ENCODE assay signal across 18 mouse cellular contexts in genomic region chr4:120487707-120488106, GRCm38 (mm10). TPM values are rescaled to one million over a fixed set of nuclear protein-coding genes. Genes with fewer than 3 reads are reported as not detected.
DNase-seq lines count a peak whose midpoint lies in the region; ATAC-seq and TF ChIP-seq lines count a peak whose summit lies in the region.
"Had no signal": no experiment of that assay in that cellular context is flagged by ENCODE, and none has a peak within 500 bp of the region (broad histone marks: within the 10 kb centered on the region; RNA-seq: fewer than 3 reads in every experiment).

No protein-coding gene starts in this region.

- H3K4me3 ChIP-seq in heart, embryonic 15.5 days = no peak overlapping the region
- no peak overlapping the region for H3K4me3 ChIP-seq in heart, embryonic 12.5 days
- no peak overlapping the region for H3K4me3 ChIP-seq in stomach, embryonic 16.5 days (replicated peaks; ENCODE audit: low read length)
- H3K4me3 ChIP-seq in stomach, postnatal 0 days (ENCODE audit: low read depth, low read length) = no peak overlapping the region
- H3K4me3 ChIP-seq in forebrain, embryonic 14.5 days (ENCODE audit: low read depth, low read length) = no peak overlapping the region
- H3K4me3 ChIP-seq: erythroblast, embryonic 14.5 days; liver, embryonic 13.5 days; neural tube, embryonic 15.5 days had no signal

- TF ChIP-seq EP300 in stomach, postnatal 0 days (optimal IDR thresholded peaks at IDR 0.05) = no peak

- H3K27me3 ChIP-seq in heart, embryonic 15.5 days = no peaks in the 10 kb centered on the region
- H3K27me3 ChIP-seq in heart, embryonic 12.5 days (replicated peaks) = no peaks in the 10 kb centered on the region
- H3K27me3 ChIP-seq in stomach, embryonic 16.5 days (ENCODE audit: control insufficient read depth, insufficient read depth, low read length) = no peaks in the 10 kb centered on the region
- H3K27me3 ChIP-seq in stomach, postnatal 0 days (ENCODE audit: control insufficient read depth, insufficient read depth, low read length) = no peaks in the 10 kb centered on the region
- H3K27me3 ChIP-seq in forebrain, embryonic 14.5 days (replicated peaks; ENCODE audit: control insufficient read depth, insufficient read depth, low read length) = no peaks in the 10 kb centered on the region
- H3K27me3 ChIP-seq: liver, embryonic 13.5 days; neural tube, embryonic 15.5 days had no signal

- no peak for TF ChIP-seq CTCF in stomach, postnatal 0 days (IDR thresholded peaks at IDR 0.05; ENCODE audit: low read depth)

- H3K9me3 ChIP-seq in heart, embryonic 15.5 days (replicated peaks) = no peaks in the 10 kb centered on the region
- no peaks in the 10 kb centered on the region for H3K9me3 ChIP-seq in heart, embryonic 12.5 days (replicated peaks)
- no peaks in the 10 kb centered on the region for H3K9me3 ChIP-seq in stomach, embryonic 16.5 days (replicated peaks; ENCODE audit: control insufficient read depth, low read length)
- no peaks in the 10 kb centered on the region for H3K9me3 ChIP-seq in stomach, postnatal 0 days (ENCODE audit: control insufficient read depth, low read length)
- no peaks in the 10 kb centered on the region for H3K9me3 ChIP-seq in forebrain, embryonic 14.5 days (replicated peaks; ENCODE audit: control insufficient read depth, low read length)
- H3K9me3 ChIP-seq: liver, embryonic 13.5 days; neural tube, embryonic 15.5 days had no signal

- H3K4me1 ChIP-seq in heart, embryonic 15.5 days (replicated peaks) = peaks cover 17% of the 10 kb centered on the region
- H3K4me1 ChIP-seq in heart, embryonic 12.5 days (replicated peaks) = peaks cover 20% of the 10 kb centered on the region
- 0 out of 2 replicates have a peak, but pooled peaks cover 6% of the 10 kb centered on the region for H3K4me1 ChIP-seq in stomach, embryonic 16.5 days (ENCODE audit: control insufficient read depth, insufficient read depth, low read length)
- no peaks in the 10 kb centered on the region for H3K4me1 ChIP-seq in stomach, postnatal 0 days (replicated peaks; ENCODE audit: control insufficient read depth, insufficient read depth)
- no peaks in the 10 kb centered on the region for H3K4me1 ChIP-seq in forebrain, embryonic 14.5 days (ENCODE audit: control insufficient read depth, insufficient read depth, low read length)
- H3K4me1 ChIP-seq: liver, embryonic 13.5 days; neural tube, embryonic 15.5 days had no signal

- DNase-seq in adrenal gland, postnatal 36 days = peak; percentile 5 to 9
- DNase-seq in adrenal gland, adult 8-10 months = no peak
- DNase-seq in stomach, postnatal 0 days (ENCODE audit: low spot score) = no peak
- DNase-seq in skeletal muscle tissue, adult 2 months (ENCODE audit: low read depth, low spot score) = peak; percentile 38
- DNase-seq in forebrain, embryonic 14.5 days (ENCODE audit: low spot score) = no peak
- DNase-seq: B cell, adult 2 months; cerebellum, adult 2 months; gastrocnemius, postnatal 36 days; liver, embryonic 13.5 days; spleen, adult 18-20 months had no signal

- H3K4me2 ChIP-seq in heart, embryonic 15.5 days = no peak overlapping the region
- H3K4me2 ChIP-seq in heart, embryonic 12.5 days = no peak overlapping the region
- no peak overlapping the region for H3K4me2 ChIP-seq in stomach, embryonic 16.5 days (ENCODE audit: low read depth, low read length)
- H3K4me2 ChIP-seq in stomach, postnatal 0 days (replicated peaks; ENCODE audit: low read depth) = no peak overlapping the region
- no peak overlapping the region for H3K4me2 ChIP-seq in forebrain, embryonic 14.5 days (ENCODE audit: low read length)
- H3K4me2 ChIP-seq: hindbrain, embryonic 14.5 days; liver, embryonic 13.5 days; neural tube, embryonic 15.5 days had no signal

- H3K9ac ChIP-seq in heart, embryonic 15.5 days = no peak overlapping the region
- H3K9ac ChIP-seq in heart, embryonic 12.5 days = no peak overlapping the region
- no peak overlapping the region for H3K9ac ChIP-seq in stomach, embryonic 16.5 days (ENCODE audit: low read length)
- no peak overlapping the region for H3K9ac ChIP-seq in stomach, postnatal 0 days (ENCODE audit: low read length)
- no peak overlapping the region for H3K9ac ChIP-seq in forebrain, embryonic 14.5 days (ENCODE audit: low read length)
- H3K9ac ChIP-seq: hindbrain, embryonic 14.5 days; liver, embryonic 13.5 days; neural tube, embryonic 15.5 days had no signal

- peaks cover 29% of the 10 kb centered on the region for H3K36me3 ChIP-seq in heart, embryonic 15.5 days
- H3K36me3 ChIP-seq in heart, embryonic 12.5 days = peaks cover 28% of the 10 kb centered on the region
- H3K36me3 ChIP-seq in stomach, embryonic 16.5 days (ENCODE audit: control insufficient read depth, insufficient read depth, low read length) = peaks cover 10% of the 10 kb centered on the region; the same call in 1 of the 2 replicates
- H3K36me3 ChIP-seq in stomach, postnatal 0 days (ENCODE audit: control insufficient read depth, insufficient read depth, low read length) = peaks cover 3% of the 10 kb centered on the region; the same call in 1 of the 2 replicates
- peaks cover 32% of the 10 kb centered on the region for H3K36me3 ChIP-seq in forebrain, embryonic 14.5 days (ENCODE audit: control insufficient read depth, insufficient read depth, low read length)

- H3K27ac ChIP-seq in heart, embryonic 15.5 days = peak overlapping the region; percentile 51; the same call in 1 of the 2 replicates
- no peak overlapping the region; the same call in 1 of the 2 replicates for H3K27ac ChIP-seq in heart, embryonic 12.5 days (ENCODE audit: poor library complexity, severe bottlenecking)
- peak overlapping the region; percentile 8; the same call in 1 of the 2 replicates for H3K27ac ChIP-seq in stomach, embryonic 16.5 days (ENCODE audit: low read length)
- no peak overlapping the region for H3K27ac ChIP-seq in stomach, postnatal 0 days (replicated peaks)
- H3K27ac ChIP-seq in forebrain, embryonic 14.5 days (ENCODE audit: low read depth, low read length) = no peak overlapping the region
- H3K27ac ChIP-seq: hindbrain, embryonic 14.5 days; liver, embryonic 13.5 days; neural tube, embryonic 15.5 days had no signal

- WGBS in heart, embryonic 15.5 days = 20% methylated on average over 1 of the region's 1 CpGs
- 41% methylated on average over 1 of the region's 1 CpGs for WGBS in heart, embryonic 12.5 days
- 31% methylated on average over 1 of the region's 1 CpGs for WGBS in stomach, embryonic 16.5 days
- 13% methylated on average over 1 of the region's 1 CpGs for WGBS in stomach, postnatal 0 days
- WGBS in forebrain, embryonic 14.5 days = 50% methylated on average over 1 of the region's 1 CpGs

- ATAC-seq in heart, embryonic 15.5 days (replicated peaks; ENCODE audit: insufficient number of reproducible peaks, insufficient read depth, low FRiP score, low read depth) = no peak
- no peak for ATAC-seq in heart, embryonic 12.5 days (ENCODE audit: insufficient number of reproducible peaks, low FRiP score)
- ATAC-seq in stomach, embryonic 16.5 days (ENCODE audit: insufficient read depth, low FRiP score) = no peak; the same call in 1 of the 2 replicates
- no peak for ATAC-seq in stomach, postnatal 0 days (ENCODE audit: low FRiP score, low TSS enrichment)
- no peak for ATAC-seq in forebrain, embryonic 14.5 days

RNA-seq across cellular contexts. Expression of gene Slfnl1, which starts 44.3 kb away (rescaled TPM):
- under 1 TPM; 0.16 to 0.17 TPM for total RNA-seq in adrenal gland, postnatal 36 days (2021)
- under 1 TPM; 0.22 to 0.59 (median 0.39) TPM for total RNA-seq in adrenal gland, adult 8-10 months (2022)
- not detected in 2 replicates for polyA plus RNA-seq in heart, embryonic 15.5 days (2015; fragmentation: Nextera tagmentation; extraction: Ambion mirVana)
- not detected in 2 replicates for polyA plus RNA-seq in heart, embryonic 12.5 days (2016; fragmentation: Nextera tagmentation; extraction: Ambion mirVana)
- polyA plus RNA-seq in stomach, embryonic 16.5 days (2015; fragmentation: Nextera tagmentation; extraction: Ambion mirVana) = not detected in 2 replicates
- polyA plus RNA-seq in stomach, postnatal 0 days (2015; fragmentation: Nextera tagmentation; extraction: Ambion mirVana) = 0.07 TPM in 1 of 2 replicates, not detected in the other
- not detected in 2 replicates for polyA plus RNA-seq in forebrain, embryonic 14.5 days (2014; fragmentation: Nextera tagmentation; extraction: Ambion mirVana)
- total RNA-seq: ES-E14 had no signal
- polyA plus RNA-seq: erythroblast, embryonic 14.5 days; hindbrain, embryonic 14.5 days; kidney, embryonic 14.5 days; liver, embryonic 13.5 days; neural tube, embryonic 15.5 days had no signal

Comparison
In these comparisons a context has a peak if more than half of its experiments do, and no peak if none do; other contexts are left out.
1. DNase-seq: peak in adrenal gland, postnatal 36 days (2 of 2) and skeletal muscle tissue, adult 2 months (single experiment); none in adrenal gland, adult 8-10 months (single experiment), stomach, postnatal 0 days (single experiment) and forebrain, embryonic 14.5 days (single experiment).
2. H3K27ac ChIP-seq: peak in heart, embryonic 15.5 days (single experiment) and stomach, embryonic 16.5 days (single experiment); none in heart, embryonic 12.5 days (single experiment), stomach, postnatal 0 days (single experiment) and forebrain, embryonic 14.5 days (single experiment).